Mouse (Mus musculus): ENCODE results near the gene Cabs1. TPM values are rescaled to one million over a fixed set of nuclear protein-coding genes. Genes with fewer than 3 reads are reported as not detected.

Cabs1 gene
- not detected for total RNA-seq (2021)
- long read RNA-seq: 0 reads

DNA sequence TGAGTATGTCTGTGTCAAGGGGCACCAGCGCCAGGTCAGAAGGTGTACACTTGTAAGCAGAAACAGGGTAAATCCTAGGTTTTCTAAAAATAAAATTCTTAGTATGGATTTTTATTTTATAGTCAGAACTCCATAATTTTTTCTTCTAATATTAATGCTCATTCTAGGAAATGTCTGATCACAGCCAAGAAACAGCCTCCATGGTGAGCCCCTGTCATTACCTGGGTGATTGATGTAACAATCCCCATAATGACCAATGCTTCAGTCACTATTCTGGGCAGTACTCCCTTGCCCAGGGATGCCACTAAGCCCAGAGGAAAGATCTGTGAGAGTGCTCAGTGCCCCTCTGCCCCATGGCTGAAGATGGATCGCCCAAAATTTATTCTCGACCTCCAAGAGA, at the start of gene Cabs1:
Gene Cabs1 (plus strand): TSS at position 301 of the 400 bp plus-strand sequence.
- DNase-seq (ENCODE audit: low spot score in 2 of 2): no peak

DNA sequence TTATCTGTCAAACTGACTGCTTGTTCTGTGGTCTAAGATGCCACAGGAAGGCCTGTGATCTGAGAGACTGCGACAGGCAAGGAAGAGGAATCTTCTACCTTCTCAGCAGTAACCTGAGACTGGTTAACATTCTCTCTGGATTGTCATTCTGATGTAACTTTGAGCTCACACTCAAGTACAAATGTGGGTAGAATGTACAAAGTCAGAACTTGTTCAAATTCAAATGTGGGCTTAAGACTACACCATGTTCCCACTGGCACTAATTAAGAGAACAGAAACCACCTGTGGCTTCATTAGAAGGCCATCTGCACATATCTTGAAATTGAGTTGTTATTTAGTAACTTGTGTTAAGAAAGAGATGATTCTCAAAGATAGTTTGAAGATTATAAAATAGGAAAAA, 47.6 kb upstream of the Cabs1 start:
- no peak for DNase-seq (ENCODE audit: low spot score in 2 of 2)

DNA sequence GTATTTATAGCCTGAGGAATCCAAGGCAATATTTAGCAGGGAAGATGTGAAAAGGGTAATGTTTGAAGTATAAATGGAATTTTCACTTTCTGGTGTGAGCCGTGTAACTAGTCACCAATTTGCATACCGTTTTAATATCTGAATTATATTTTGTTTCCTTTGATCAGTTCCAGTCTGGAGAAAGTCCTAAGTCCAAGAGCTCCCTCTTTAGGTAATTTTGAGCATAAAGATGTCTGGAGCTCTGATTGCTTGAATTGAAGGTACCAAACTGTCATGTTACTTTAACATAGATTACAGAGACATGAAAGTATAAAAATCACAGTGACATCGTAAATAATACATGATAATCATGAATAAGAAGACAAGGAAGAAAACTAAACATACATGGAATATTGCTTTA, 38.5 kb upstream of the Cabs1 start:
- no peak for DNase-seq (ENCODE audit: low spot score in 2 of 2)

DNA sequence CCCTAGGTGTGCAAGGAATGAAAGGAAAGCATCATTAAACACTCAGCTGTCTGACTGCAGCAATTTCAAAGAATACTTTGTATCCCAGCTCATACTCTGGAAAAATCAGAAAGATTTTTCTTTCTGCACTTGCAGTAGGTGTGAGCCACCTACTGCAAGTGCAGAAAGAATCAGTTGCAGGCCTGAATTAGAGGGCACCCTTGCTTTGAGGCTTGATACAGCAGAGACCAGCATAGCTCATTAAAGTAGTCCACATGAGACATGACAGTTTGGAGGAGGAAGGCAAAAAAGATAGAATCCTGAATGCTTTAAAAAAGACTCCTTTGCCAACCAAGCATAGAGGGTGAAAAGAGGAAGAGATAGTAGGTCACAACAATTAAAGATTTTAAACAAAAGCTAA, 36.7 kb upstream of the Cabs1 start:
- no peak for DNase-seq (ENCODE audit: low spot score in 2 of 2)

DNA sequence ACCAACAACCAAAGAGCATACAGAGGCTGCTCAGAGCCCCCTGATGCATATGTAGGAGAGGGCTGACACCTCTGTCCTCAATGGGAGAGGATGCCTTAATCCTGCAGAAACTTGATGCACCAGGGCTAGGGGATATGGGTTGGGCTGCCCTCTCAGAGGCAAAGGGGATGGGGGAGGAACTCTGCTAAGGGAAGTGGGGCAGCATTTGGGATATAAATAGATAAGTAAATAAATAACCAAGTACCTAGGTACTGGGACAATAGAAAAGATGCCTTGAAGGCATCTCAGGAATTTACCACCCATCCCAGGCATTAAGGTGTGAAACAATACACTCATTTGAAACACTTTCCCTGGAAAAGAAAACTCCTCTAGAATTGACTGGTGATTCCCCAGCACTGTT, 27.4 kb upstream of the Cabs1 start:
- no peak for DNase-seq (ENCODE audit: low spot score in 2 of 2)

DNA sequence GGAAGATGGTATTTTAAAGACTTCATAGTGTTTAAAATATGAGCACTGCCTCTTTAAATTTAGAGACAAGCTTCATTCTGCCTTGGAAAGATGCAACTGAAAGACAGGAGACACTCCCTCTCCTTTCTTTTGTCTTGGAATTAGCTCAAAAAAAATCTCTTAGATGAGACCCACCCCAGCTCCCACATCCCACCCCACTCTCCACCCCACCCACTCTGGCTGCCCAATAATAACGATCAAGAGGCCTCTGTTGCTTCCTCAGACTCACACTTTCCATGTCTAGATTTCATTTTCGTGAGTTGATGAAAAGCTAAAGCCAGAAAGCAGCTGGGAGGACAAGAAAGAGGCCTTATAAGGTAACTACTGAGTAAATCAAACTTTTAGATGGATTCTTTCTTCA, 10.0 kb upstream of the Cabs1 start, which contains the start of the genes 2310003L06Rik and Gm28434:
Gene 2310003L06Rik (plus strand): TSS at position 259 of the 400 bp plus-strand sequence.
Gene Gm28434 (plus strand): TSS at position 317 of the 400 bp plus-strand sequence.
- DNase-seq (ENCODE audit: low spot score in 2 of 2): no peak

DNA sequence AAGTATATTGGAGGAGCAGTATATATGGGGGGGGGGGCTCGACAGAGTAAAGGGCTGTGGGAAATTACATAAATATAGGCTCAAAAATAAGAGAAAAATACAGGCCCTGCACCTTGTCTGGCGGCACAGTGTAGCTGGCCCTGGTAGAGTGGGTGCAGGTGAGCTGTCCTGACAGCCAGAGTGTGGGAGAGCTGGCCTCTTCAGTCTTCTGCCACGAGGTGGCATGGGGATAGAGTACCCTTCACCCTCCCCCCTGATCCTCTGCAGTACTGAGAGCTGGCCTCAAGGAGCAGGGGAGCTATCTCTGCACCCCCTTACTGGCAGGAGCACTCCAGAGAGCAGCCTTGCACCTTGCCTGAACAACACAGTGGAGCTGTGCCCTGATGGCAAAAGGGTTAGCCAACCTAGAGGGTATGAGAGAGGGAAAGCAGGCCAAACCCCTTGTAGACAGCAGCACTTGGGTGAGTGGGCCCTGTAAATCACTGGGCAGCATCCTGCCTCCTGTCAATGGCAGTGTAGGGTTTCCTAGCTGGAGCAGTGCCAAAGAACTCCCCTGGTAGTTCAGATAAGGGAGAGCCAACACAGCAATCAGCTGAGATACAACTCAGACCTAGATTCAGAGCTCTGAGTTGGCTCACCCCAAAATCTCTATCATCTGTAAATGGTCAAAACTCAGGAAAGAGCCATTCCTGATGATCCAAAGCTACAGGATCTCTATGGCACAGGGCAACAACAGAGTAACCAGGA, 3.4 kb downstream of the Cabs1 start:
- DNase-seq (ENCODE audit: low spot score in 2 of 2): no peak

DNA sequence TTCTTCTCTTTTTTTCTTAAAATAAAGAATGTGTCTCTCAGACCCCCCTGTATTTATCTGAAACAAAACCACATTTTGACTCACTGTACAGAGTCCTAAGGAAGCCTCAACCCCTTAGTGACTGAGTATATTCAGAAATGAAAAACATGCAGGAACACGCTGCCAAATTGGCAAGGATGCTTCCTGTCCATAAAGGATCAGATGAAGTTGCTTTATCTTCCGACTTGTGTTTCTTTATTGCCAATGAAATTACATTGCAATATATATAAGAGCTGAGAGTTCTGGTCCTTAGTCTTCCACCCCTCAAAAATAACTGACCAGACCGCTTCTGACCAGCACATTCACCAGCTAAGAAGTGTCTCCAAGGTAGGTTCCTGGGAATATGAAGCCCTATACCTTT, 23.0 kb downstream of the Cabs1 start, which contains the start of gene Smr3a:
Gene Smr3a (plus strand): TSS at position 301 of the 400 bp plus-strand sequence.
- no peak for DNase-seq (ENCODE audit: low spot score in 2 of 2)

DNA sequence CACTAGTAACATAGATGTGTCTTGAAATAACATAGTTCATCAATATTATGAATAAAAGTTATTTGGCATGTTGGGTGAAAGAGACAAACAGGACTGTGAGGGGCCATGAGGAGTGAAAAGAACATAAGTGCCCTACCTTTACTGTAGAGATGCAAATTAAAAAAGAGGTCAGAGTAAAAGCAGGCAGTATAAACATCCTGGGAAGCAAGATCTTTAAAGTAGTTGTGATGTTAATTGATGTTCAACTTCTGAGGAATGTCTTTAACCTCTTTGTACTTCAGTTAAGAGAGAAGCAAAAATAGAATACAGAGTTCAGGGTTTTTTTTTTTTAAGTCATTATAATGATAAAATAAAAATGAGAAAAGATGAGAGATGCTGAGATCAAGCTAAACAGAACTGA, 26.0 kb downstream of the Cabs1 start:
- DNase-seq (ENCODE audit: low spot score in 2 of 2): no peak

Other genes starting within 250 kb of the Cabs1 start
- not detected for gene Csn1s2a, start 204.9 kb upstream of the Cabs1 start, total RNA-seq (2021)
- gene Csn1s2b, start 171.4 kb upstream of the Cabs1 start, total RNA-seq (2021): not detected
- not detected for gene Prr27, start 153.8 kb upstream of the Cabs1 start, total RNA-seq (2021)
- not detected for gene Odam, start 94.4 kb upstream of the Cabs1 start, total RNA-seq (2021)
- not detected for gene Csn3, start 53.9 kb upstream of the Cabs1 start, total RNA-seq (2021)
- gene 2310003L06Rik, start 10.0 kb upstream of the Cabs1 start, total RNA-seq (2021): not detected
- gene Gm28434, start 9.9 kb upstream of the Cabs1 start, total RNA-seq (2021): not detected
- gene Smr3a, start 23.1 kb downstream of the Cabs1 start, total RNA-seq (2021): not detected
- not detected for gene Smr2, start 107.1 kb downstream of the Cabs1 start, total RNA-seq (2021)
- gene Gm11116, start 132.1 kb downstream of the Cabs1 start, total RNA-seq (2021): not detected
- not detected for gene Gm11115, start 174.7 kb downstream of the Cabs1 start, total RNA-seq (2021)

All from layer of hippocampus, postnatal 10 days (tissue).